Mouse (Mus musculus): ENCODE results near the gene 1110059E24Rik.

DNA sequence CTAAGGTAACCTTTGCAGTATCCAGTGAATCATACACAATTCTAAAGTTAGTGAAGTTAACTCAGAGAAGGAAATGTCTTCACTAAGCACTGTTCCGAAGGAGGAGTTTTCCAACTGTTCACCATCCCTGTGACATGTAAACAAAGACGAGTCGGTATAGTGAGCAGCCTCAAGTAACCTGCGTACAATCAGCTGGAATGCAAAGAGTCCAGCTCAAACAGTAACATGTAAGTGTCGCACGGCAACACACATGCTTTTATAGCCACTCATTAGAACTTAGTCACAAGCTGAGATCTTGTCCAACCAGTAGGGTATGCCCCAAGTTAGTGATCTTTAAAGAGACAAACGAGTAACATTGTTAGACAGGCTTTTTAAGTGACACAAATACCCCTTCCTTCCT, 15.1 kb downstream of the 1110059E24Rik start:
- no peak for TF ChIP-seq CTCF (IDR thresholded peaks at IDR 0.05; ENCODE audit: insufficient read depth, low read depth, low read length)
- no peak for TF ChIP-seq POLR2A (IDR thresholded peaks at IDR 0.05; ENCODE audit: insufficient read depth, low read depth, low read length)
